Mouse (Mus musculus) forebrain, embryonic 14.5 days (tissue): ENCODE data around the gene Kif2c. TPM values are rescaled to one million over a fixed set of nuclear protein-coding genes. Genes with fewer than 3 reads are reported as not detected.

Experiments
- ATAC-seq: fragments of 200-750 bp; cut with Nextera tagmentation; 2 replicates; pipeline ENCODE4 v1.8.0; 2017; ENCODE audit warnings: mild to moderate bottlenecking, moderate library complexity
- DNase-seq: peaks from one replicate; pipeline ENCODE4 v3.0.0-alpha.2; 2015; ENCODE audit warnings: low spot score
- H3K27ac ChIP-seq: fragments of 300-500 bp; sonication (generic); 2 replicates; pipeline ENCODE4 v1.5.1; 2014; ENCODE audit warnings: low read depth, mild to moderate bottlenecking, control low read depth, low read length, moderate library complexity
- H3K27me3 ChIP-seq: fragments of 300-500 bp; sonication (generic); replicated peaks from 2 replicates; pipeline ENCODE4 v1.6.1; 2014; ENCODE audit warnings: low read length, control low read depth, mixed read lengths; ENCODE audit not compliant: control insufficient read depth, insufficient read depth
- H3K36me3 ChIP-seq: fragments of 300-500 bp; sonication (generic); 2 replicates; pipeline ENCODE4 v1.6.1; 2014; ENCODE audit warnings: low read length, control low read depth; ENCODE audit not compliant: control insufficient read depth, insufficient read depth
- H3K4me1 ChIP-seq: fragments of 300-500 bp; sonication (generic); 2 replicates; pipeline ENCODE4 v1.6.1; 2014; ENCODE audit warnings: antibody characterized with exemption, low read length, control low read depth; ENCODE audit not compliant: control insufficient read depth, insufficient read depth
- H3K4me2 ChIP-seq: fragments of 300-500 bp; sonication (generic); 2 replicates; pipeline ENCODE4 v1.6.1; 2014; ENCODE audit warnings: mild to moderate bottlenecking, control low read depth, low read length
- H3K4me3 ChIP-seq: fragments of 300-500 bp; sonication (generic); 2 replicates; pipeline ENCODE4 v1.5.1; 2014; ENCODE audit warnings: low read depth, low read length, control low read depth
- H3K9ac ChIP-seq: fragments of 300-500 bp; sonication (generic); 2 replicates; pipeline ENCODE4 v1.6.1; 2014; ENCODE audit warnings: mild to moderate bottlenecking, low read length, control low read depth, moderate library complexity
- H3K9me3 ChIP-seq: fragments of 300-500 bp; sonication (generic); replicated peaks from 2 replicates; pipeline ENCODE4 v1.6.1; 2016; ENCODE audit warnings: low read length, control low read depth, mixed read lengths; ENCODE audit not compliant: control insufficient read depth
- WGBS: fragments of 180-500 bp; shearing (Covaris S2); extraction: QIAGEN DNeasy Blood & Tissue Kit; methylation state at CpG from one replicate; pipeline ENCODE4 v1.1.7; 2014; 5-methylcytosine and 5-hydroxymethylcytosine counted together
- microRNA-seq: library from miRNA; unstranded; fragments of <30 nt; microRNA quantifications from one replicate; pipeline ENCODE4, GENCODE M21; 2016
- polyA plus RNA-seq: library from polyadenylated mRNA; unstranded; fragments of >200 nt; fragmentation: Nextera tagmentation; extraction: Ambion mirVana; gene quantifications from 2 replicates; pipeline ENCODE4 v1.2.1, GENCODE M21; 2014

Gene Kif2c
- polyA plus RNA-seq, 1 experiment from 2014 or later: 38.5 TPM

DNA sequence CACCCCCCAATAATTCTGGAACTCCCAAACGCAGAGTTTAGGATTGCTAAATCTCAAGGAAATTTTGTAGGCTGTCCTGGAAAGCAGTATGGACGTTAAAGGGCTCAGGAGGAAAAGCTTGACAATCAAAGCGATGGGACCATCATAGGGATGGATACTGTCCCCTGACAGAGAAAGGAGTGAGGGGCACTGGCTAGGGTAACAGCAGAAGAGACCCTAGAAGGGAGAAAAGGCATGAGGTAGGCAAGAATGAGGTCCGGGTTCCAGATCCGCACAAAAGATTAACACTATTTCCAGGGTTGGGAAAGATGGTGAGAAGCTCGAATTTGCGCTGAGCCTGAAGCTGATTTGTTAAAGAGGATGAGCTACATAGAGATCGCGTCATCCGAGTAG lies 62.4 kb downstream of the Kif2c start:
- no peaks in the 10 kb centered on the region for H3K27me3 ChIP-seq
- peak overlapping the region; percentile 71 for H3K4me3 ChIP-seq
- no peaks in the 10 kb centered on the region for H3K36me3 ChIP-seq
- peak overlapping the region; percentile 86 for H3K9ac ChIP-seq
- peak overlapping the region; percentile 100 for H3K4me2 ChIP-seq
- ATAC-seq (peak; percentile 35), DNase-seq (no peak)
- peak overlapping the region; percentile 84 for H3K27ac ChIP-seq
- 8% methylated on average over 10 of the region's 10 CpGs for WGBS
- H3K9me3 ChIP-seq: no peaks in the 10 kb centered on the region
- H3K4me1 ChIP-seq: peaks cover 8% of the 10 kb centered on the region

DNA sequence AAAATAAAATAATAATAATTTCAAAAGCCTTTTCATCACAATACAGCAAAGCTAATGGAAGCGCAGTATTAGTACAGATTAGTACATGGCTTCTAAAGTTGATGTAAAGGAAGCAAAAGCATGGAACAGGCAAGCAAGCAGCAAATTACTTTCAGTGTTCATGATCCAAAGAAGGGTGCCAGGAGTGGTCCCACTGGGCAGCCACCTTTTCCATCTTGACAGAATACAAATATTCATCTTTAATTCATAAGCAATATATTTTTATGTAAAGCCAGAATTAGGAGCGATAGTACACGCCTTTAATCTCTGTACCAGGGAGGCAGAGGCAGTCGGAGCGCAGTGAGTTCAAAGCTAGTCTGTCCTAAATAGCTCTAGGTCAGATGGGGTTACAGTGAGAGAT lies 62.8 kb downstream of the Kif2c start:
- WGBS: 81% methylated on average over 5 of the region's 5 CpGs
- ATAC-seq: no peak
- Histone ChIP-seq H3K27ac (peak overlapping the region; percentile 84), H3K4me1 (peaks cover 6% of the 10 kb centered on the region), H3K36me3 (peaks cover under 1% of the 10 kb centered on the region; the same call in 1 of the 2 replicates), H3K27me3 (no peaks in the 10 kb centered on the region), H3K9ac (peak overlapping the region; percentile 86), H3K9me3 (no peaks in the 10 kb centered on the region), H3K4me2 (peak overlapping the region; percentile 100), H3K4me3 (peak overlapping the region; percentile 71)
- no peak for DNase-seq

DNA sequence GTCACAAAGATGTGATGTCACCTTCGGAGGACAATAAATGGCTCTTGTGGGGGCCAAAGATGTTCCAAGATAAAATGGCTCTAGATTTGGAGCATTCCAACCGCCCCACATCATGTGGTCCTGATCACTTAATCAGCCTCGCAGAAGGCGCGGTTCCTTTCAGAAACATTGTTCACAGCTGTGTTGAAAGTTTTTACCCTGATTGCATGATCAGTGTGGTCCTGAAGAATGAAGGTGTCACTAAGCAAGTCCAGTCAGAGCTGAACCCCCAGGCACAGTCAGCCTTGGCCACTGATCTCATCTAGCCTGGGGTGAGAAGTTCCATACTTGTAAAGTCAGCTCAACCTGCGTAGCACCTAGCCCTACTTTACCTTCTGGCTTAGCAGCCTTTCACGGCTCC lies 64.5 kb downstream of the Kif2c start:
- Histone ChIP-seq H3K36me3 (peaks cover 10% of the 10 kb centered on the region; the same call in 1 of the 2 replicates), H3K9me3 (no peaks in the 10 kb centered on the region), H3K27ac (no peak overlapping the region), H3K9ac (no peak overlapping the region), H3K27me3 (no peaks in the 10 kb centered on the region), H3K4me1 (peaks cover 6% of the 10 kb centered on the region), H3K4me2 (no peak overlapping the region), H3K4me3 (no peak overlapping the region)
- 96% methylated on average over 7 of the region's 7 CpGs for WGBS
- DNase-seq (no peak), ATAC-seq (no peak)

DNA sequence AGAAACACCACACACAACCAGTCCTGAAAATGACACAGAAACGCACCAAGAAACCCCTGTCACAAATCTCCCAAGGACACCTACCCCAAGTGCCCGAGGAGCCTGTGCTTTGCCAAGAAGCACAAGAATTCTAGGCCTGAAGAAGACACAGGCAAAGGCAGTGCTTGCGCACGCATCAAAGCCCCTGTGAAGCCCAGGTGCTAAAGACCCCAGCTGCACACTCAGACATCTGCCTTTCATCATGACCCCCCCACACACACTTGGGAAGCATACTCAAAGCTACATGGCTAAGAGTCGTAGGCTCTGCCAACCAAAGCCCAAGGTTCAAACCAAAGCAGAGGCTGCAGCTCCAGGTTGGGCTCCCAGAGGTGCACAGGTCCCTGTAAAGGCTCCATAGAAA lies 66.8 kb downstream of the Kif2c start:
- no peak overlapping the region for H3K27ac ChIP-seq
- H3K9ac ChIP-seq: no peak overlapping the region
- ATAC-seq: no peak
- DNase-seq: no peak
- WGBS: 87% methylated on average over 5 of the region's 5 CpGs
- no peaks in the 10 kb centered on the region for H3K9me3 ChIP-seq
- H3K4me2 ChIP-seq: no peak overlapping the region
- peaks cover 6% of the 10 kb centered on the region for H3K4me1 ChIP-seq
- H3K27me3 ChIP-seq: no peaks in the 10 kb centered on the region
- peaks cover 10% of the 10 kb centered on the region; the same call in 1 of the 2 replicates for H3K36me3 ChIP-seq
- H3K4me3 ChIP-seq: no peak overlapping the region

DNA sequence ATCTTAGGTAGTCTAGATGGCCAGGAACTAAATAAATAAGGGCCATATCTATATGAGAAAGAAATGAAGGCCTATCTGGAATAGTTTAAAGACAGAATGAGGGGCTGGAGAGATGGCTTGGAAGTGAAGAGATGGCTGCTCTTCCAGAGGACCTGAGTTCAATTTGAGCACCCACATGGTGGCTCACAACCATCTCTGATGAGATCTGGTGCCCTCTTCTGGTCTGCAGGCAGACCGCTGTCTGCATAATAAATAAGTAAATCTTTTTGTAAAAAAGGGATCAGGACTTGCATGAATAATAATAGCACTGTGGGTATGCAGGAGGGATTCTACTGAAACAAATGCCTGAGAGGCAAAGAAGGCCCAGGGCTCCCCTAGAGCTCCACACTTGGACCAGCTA lies 69.2 kb downstream of the Kif2c start:
- no peaks in the 10 kb centered on the region for H3K4me1 ChIP-seq
- no peak for ATAC-seq
- H3K4me2 ChIP-seq: no peak overlapping the region
- DNase-seq: no peak
- H3K27ac ChIP-seq: no peak overlapping the region
- H3K9me3 ChIP-seq: no peaks in the 10 kb centered on the region
- peaks cover 15% of the 10 kb centered on the region; the same call in 1 of the 2 replicates for H3K36me3 ChIP-seq
- no peak overlapping the region for H3K9ac ChIP-seq
- H3K4me3 ChIP-seq: no peak overlapping the region
- no peaks in the 10 kb centered on the region for H3K27me3 ChIP-seq
- 69% methylated on average over 1 of the region's 1 CpGs for WGBS

DNA sequence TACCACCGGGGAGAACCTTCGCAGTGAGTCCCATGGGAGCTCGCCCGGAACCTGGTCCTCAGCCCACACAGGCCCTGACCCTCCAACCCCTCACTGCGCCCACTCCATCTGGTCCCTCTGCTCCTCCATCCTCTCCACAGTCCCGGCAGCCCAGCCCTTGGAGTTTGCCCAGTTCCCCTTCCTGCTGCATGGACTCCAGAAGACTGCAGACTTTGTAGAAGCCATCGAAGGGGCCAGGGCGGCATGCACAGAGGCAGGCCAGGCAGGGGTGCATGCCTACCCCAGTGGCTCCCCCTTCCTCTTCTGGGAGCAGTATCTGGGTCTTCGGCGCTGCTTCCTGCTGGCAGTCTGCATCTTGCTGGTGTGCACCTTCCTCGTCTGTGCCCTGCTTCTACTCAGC lies 71.5 kb downstream of the Kif2c start:
- ATAC-seq: no peak
- H3K9me3 ChIP-seq: no peaks in the 10 kb centered on the region
- H3K4me1 ChIP-seq: no peaks in the 10 kb centered on the region
- H3K27ac ChIP-seq: no peak overlapping the region
- no peak overlapping the region for H3K9ac ChIP-seq
- WGBS: 93% methylated on average over 9 of the region's 11 CpGs
- H3K27me3 ChIP-seq: no peaks in the 10 kb centered on the region
- H3K4me3 ChIP-seq: no peak overlapping the region
- no peak for DNase-seq
- H3K4me2 ChIP-seq: no peak overlapping the region
- peaks cover 21% of the 10 kb centered on the region; the same call in 1 of the 2 replicates for H3K36me3 ChIP-seq

DNA sequence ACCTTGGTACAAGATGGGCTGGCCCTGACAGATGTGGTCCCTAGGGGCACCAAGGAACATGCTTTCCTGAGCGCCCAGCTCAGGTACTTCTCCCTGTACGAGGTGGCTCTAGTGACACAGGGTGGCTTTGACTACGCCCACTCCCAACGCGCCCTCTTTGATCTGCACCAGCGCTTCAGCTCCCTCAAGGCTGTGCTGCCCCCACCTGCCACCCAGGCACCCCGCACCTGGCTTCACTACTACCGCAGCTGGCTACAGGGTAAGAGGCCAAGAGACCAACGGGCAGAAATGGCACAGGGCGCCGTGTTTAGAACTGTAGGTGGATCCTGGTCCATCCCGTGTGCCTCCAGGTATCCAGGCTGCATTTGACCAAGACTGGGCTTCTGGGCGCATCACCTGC lies 72.2 kb downstream of the Kif2c start:
- Histone ChIP-seq H3K4me3 (no peak overlapping the region), H3K27ac (no peak overlapping the region), H3K4me1 (no peaks in the 10 kb centered on the region), H3K36me3 (peaks cover 21% of the 10 kb centered on the region; the same call in 1 of the 2 replicates), H3K9me3 (no peaks in the 10 kb centered on the region), H3K27me3 (no peaks in the 10 kb centered on the region), H3K4me2 (no peak overlapping the region), H3K9ac (no peak overlapping the region)
- DNase-seq (no peak), ATAC-seq (no peak)
- 92% methylated on average over 13 of the region's 13 CpGs for WGBS

Small RNAs within 50 kb of the gene (microRNA-seq; reads per million reads assigned to microRNA genes)
- not detected for gene Gm22398

Other genes starting within 250 kb of the Kif2c start
- gene Urod, start 188.2 kb downstream of the Kif2c start, polyA plus RNA-seq: 66.1 and 70.3 TPM in 2 replicates
- gene Hectd3, start 187.3 kb downstream of the Kif2c start, polyA plus RNA-seq: 13.1 and 15.3 TPM in 2 replicates
- gene Eif2b3, start 163.2 kb downstream of the Kif2c start, polyA plus RNA-seq: 47.5 and 51.4 TPM in 2 replicates
- gene Ptch2, start 86.6 kb downstream of the Kif2c start, polyA plus RNA-seq: 2.4 and 3.4 TPM in 2 replicates
- 2.2 and 2.5 TPM in 2 replicates for gene Btbd19, start 56.9 kb downstream of the Kif2c start, polyA plus RNA-seq
- 0.25 and 0.32 TPM in 2 replicates for gene Tctex1d4, start 55.8 kb downstream of the Kif2c start, polyA plus RNA-seq
- 7.0 and 7.1 TPM in 2 replicates for gene Plk3, start 48.7 kb downstream of the Kif2c start, polyA plus RNA-seq
- 621 and 797 TPM in 2 replicates for gene Rps8, start 26.4 kb downstream of the Kif2c start, polyA plus RNA-seq
- 7.2 and 8.0 TPM in 2 replicates for gene Tmem53, start 69.3 kb upstream of the Kif2c start, polyA plus RNA-seq
- gene Armh1, start 69.5 kb upstream of the Kif2c start, polyA plus RNA-seq: 0.62 and 0.81 TPM in 2 replicates